Mouse (Mus musculus) ES-Bruce4 (cell line): ENCODE measurements around the gene Tmem273. TPM values are rescaled to one million over a fixed set of nuclear protein-coding genes. Genes with fewer than 3 reads are reported as not detected.

Source experiments
- H3K27ac ChIP-seq: 2 replicates; pipeline ENCODE4 v1.5.1; 2012; ENCODE audit warnings: low read length, inconsistent platforms; ENCODE audit not compliant: insufficient read depth
- H3K27me3 ChIP-seq: 2 replicates; pipeline ENCODE4 v1.6.1; 2012; ENCODE audit warnings: mild to moderate bottlenecking, low read length, inconsistent platforms; ENCODE audit not compliant: control insufficient read depth, poor library complexity, insufficient read depth, severe bottlenecking
- H3K36me3 ChIP-seq: 2 replicates; pipeline ENCODE4 v1.6.1; 2012; ENCODE audit warnings: inconsistent platforms, mild to moderate bottlenecking, low read length, moderate library complexity; ENCODE audit not compliant: control insufficient read depth, poor library complexity, insufficient read depth, severe bottlenecking
- H3K4me1 ChIP-seq: one replicate; pipeline ENCODE4 v1.8.1; 2011; ENCODE audit warnings: low read length; ENCODE audit not compliant: control insufficient read depth, insufficient read depth
- H3K4me3 ChIP-seq: 2 replicates; pipeline ENCODE4 v1.5.1; 2011; ENCODE audit warnings: low read depth, mild to moderate bottlenecking, low read length
- H3K9ac ChIP-seq: 2 replicates; pipeline ENCODE4 v1.6.1; 2012; ENCODE audit warnings: low read depth, mild to moderate bottlenecking, inconsistent platforms; ENCODE audit not compliant: poor library complexity, severe bottlenecking
- H3K9me3 ChIP-seq: replicated peaks from 2 replicates; pipeline ENCODE4 v1.6.1; 2012; ENCODE audit warnings: mild to moderate bottlenecking, low read length, inconsistent platforms; ENCODE audit not compliant: control insufficient read depth, poor library complexity, insufficient read depth, severe bottlenecking
- CTCF ChIP-seq: IDR thresholded peaks from one replicate; pipeline ENCODE4 v1.8.1; 2011; ENCODE audit warnings: low read depth, low read length
- EP300 ChIP-seq: IDR thresholded peaks from 2 replicates; pipeline ENCODE4 v1.6.1; 2011; ENCODE audit warnings: low read depth, low read length; ENCODE audit not compliant: insufficient read depth
- POLR2A ChIP-seq: IDR thresholded peaks from one replicate; pipeline ENCODE4 v1.8.1; 2011; ENCODE audit warnings: low read length; ENCODE audit not compliant: insufficient read depth
- polyA plus RNA-seq: library from polyadenylated mRNA; stranded (reverse); fragments of >200 nt; gene quantifications from 2 replicates; pipeline ENCODE4 v1.2.4, GENCODE M21; 2011; ENCODE audit warnings: low read depth; ENCODE audit not compliant: missing spikeins, insufficient read depth, insufficient read length

Tmem273 gene
- polyA plus RNA-seq, 1 experiment, result not detected

GRCm38 (mm10) chr14:32762177-32762576 is 23.6 kb upstream of the Tmem273 start:
- H3K27me3 ChIP-seq, result no peaks in the 10 kb centered on the region
- H3K27ac ChIP-seq, result no peak overlapping the region
- TF ChIP-seq POLR2A (no peak), CTCF (no peak), EP300 (no peak)
- no peak overlapping the region for H3K4me3 ChIP-seq
- H3K9me3 ChIP-seq, result no peaks in the 10 kb centered on the region
- H3K4me1 ChIP-seq, result no peaks in the 10 kb centered on the region
- H3K36me3 ChIP-seq, result no peaks in the 10 kb centered on the region
- no peak overlapping the region for H3K9ac ChIP-seq

GRCm38 (mm10) chr14:32770563-32770962 is 15.2 kb upstream of the Tmem273 start:
- Histone ChIP-seq H3K4me3 (no peak overlapping the region), H3K36me3 (no peaks in the 10 kb centered on the region), H3K4me1 (no peaks in the 10 kb centered on the region), H3K27me3 (no peaks in the 10 kb centered on the region), H3K27ac (no peak overlapping the region), H3K9ac (no peak overlapping the region), H3K9me3 (no peaks in the 10 kb centered on the region)
- no peak for TF ChIP-seq EP300
- no peak for TF ChIP-seq POLR2A
- no peak for TF ChIP-seq CTCF

- H3K27me3 ChIP-seq, result no peaks in the 10 kb centered on the region
- H3K27ac ChIP-seq, result no peak overlapping the region
- H3K4me3 ChIP-seq, result no peak overlapping the region
- no peaks in the 10 kb centered on the region for H3K9me3 ChIP-seq
- no peak overlapping the region for H3K9ac ChIP-seq
- H3K36me3 ChIP-seq, result no peaks in the 10 kb centered on the region
- no peaks in the 10 kb centered on the region for H3K4me1 ChIP-seq
- no peak for TF ChIP-seq CTCF
- no peak for TF ChIP-seq POLR2A
- no peak for TF ChIP-seq EP300
These were observed 13.7 kb upstream of the Tmem273 start for GRCm38 (mm10) chr14:32772085-32772484.

- no peaks in the 10 kb centered on the region for H3K27me3 ChIP-seq
- no peak for TF ChIP-seq EP300
- TF ChIP-seq CTCF, result no peak
- TF ChIP-seq POLR2A, result no peak
- no peak overlapping the region for H3K27ac ChIP-seq
- no peaks in the 10 kb centered on the region for H3K4me1 ChIP-seq
- H3K36me3 ChIP-seq, result no peaks in the 10 kb centered on the region
- no peaks in the 10 kb centered on the region for H3K9me3 ChIP-seq
- no peak overlapping the region for H3K4me3 ChIP-seq
- H3K9ac ChIP-seq, result no peak overlapping the region
These were observed 13.0 kb upstream of the Tmem273 start for GRCm38 (mm10) chr14:32772791-32773190.

- Histone ChIP-seq H3K27ac (no peak overlapping the region), H3K4me3 (no peak overlapping the region), H3K9me3 (no peaks in the 10 kb centered on the region), H3K27me3 (no peaks in the 10 kb centered on the region), H3K9ac (no peak overlapping the region), H3K36me3 (no peaks in the 10 kb centered on the region), H3K4me1 (no peaks in the 10 kb centered on the region)
- TF ChIP-seq EP300 (no peak), CTCF (no peak), POLR2A (no peak)
These were observed 12.3 kb upstream of the Tmem273 start for GRCm38 (mm10) chr14:32773456-32773855.

GRCm38 (mm10) chr14:32776077-32776476 is 9.7 kb upstream of the Tmem273 start:
- H3K4me1 ChIP-seq, result no peaks in the 10 kb centered on the region
- no peaks in the 10 kb centered on the region for H3K9me3 ChIP-seq
- H3K36me3 ChIP-seq, result no peaks in the 10 kb centered on the region
- no peak overlapping the region for H3K27ac ChIP-seq
- H3K27me3 ChIP-seq, result no peaks in the 10 kb centered on the region
- no peak for TF ChIP-seq POLR2A
- TF ChIP-seq CTCF, result no peak
- no peak for TF ChIP-seq EP300
- no peak overlapping the region for H3K9ac ChIP-seq
- H3K4me3 ChIP-seq, result no peak overlapping the region

GRCm38 (mm10) chr14:32778362-32778761 is 7.4 kb upstream of the Tmem273 start:
- H3K9ac ChIP-seq, result no peak overlapping the region
- no peak overlapping the region for H3K4me3 ChIP-seq
- H3K9me3 ChIP-seq, result no peaks in the 10 kb centered on the region
- H3K27ac ChIP-seq, result no peak overlapping the region
- no peaks in the 10 kb centered on the region for H3K27me3 ChIP-seq
- H3K4me1 ChIP-seq, result no peaks in the 10 kb centered on the region
- H3K36me3 ChIP-seq, result no peaks in the 10 kb centered on the region
- TF ChIP-seq POLR2A (no peak), EP300 (no peak), CTCF (no peak)
